Mouse (Mus musculus) hindbrain, postnatal 0 days (tissue): Measurements from ENCODE around the gene Gm5426. TPM values are rescaled to one million over a fixed set of nuclear protein-coding genes. Genes with fewer than 3 reads are reported as not detected.
A peak's percentile ranks its signal among the peaks of the same experiment; 100 is the strongest.

Source experiments
- ATAC-seq: fragments of 200-750 bp; cut with Nextera tagmentation; 2 replicates; pipeline ENCODE4 v1.8.0; 2017; ENCODE audit warnings: mild to moderate bottlenecking, moderate TSS enrichment, moderate library complexity
- DNase-seq: peaks from one replicate; pipeline ENCODE4 v3.0.0-alpha.2; 2015; ENCODE audit warnings: low spot score
- H3K27ac ChIP-seq: fragments of 300-500 bp; sonication (generic); 2 replicates; pipeline ENCODE4 v1.5.1; 2014; ENCODE audit warnings: mild to moderate bottlenecking
- H3K27me3 ChIP-seq: fragments of 300-500 bp; sonication (generic); 2 replicates; pipeline ENCODE4 v1.6.1; 2014; ENCODE audit warnings: low read length, mixed read lengths; ENCODE audit not compliant: insufficient read depth
- H3K36me3 ChIP-seq: fragments of 300-500 bp; sonication (generic); 2 replicates; pipeline ENCODE4 v1.6.1; 2014; ENCODE audit warnings: low read length, mixed read lengths; ENCODE audit not compliant: insufficient read depth
- H3K4me1 ChIP-seq: fragments of 300-500 bp; sonication (generic); 2 replicates; pipeline ENCODE4 v1.6.1; 2014; ENCODE audit warnings: antibody characterized with exemption, low read length, mixed read lengths; ENCODE audit not compliant: insufficient read depth
- H3K4me2 ChIP-seq: fragments of 300-500 bp; sonication (generic); 2 replicates; pipeline ENCODE4 v1.6.1; 2014; ENCODE audit warnings: low read depth, mild to moderate bottlenecking, low read length, moderate library complexity, mixed read lengths
- H3K4me3 ChIP-seq: fragments of 300-500 bp; sonication (generic); 2 replicates; pipeline ENCODE4 v1.5.1; 2014; ENCODE audit warnings: low read length
- H3K9ac ChIP-seq: fragments of 300-500 bp; sonication (generic); replicated peaks from 2 replicates; pipeline ENCODE4 v1.6.1; 2014; ENCODE audit warnings: mild to moderate bottlenecking, low read length, moderate library complexity, mixed read lengths
- H3K9me3 ChIP-seq: fragments of 300-500 bp; sonication (generic); 2 replicates; pipeline ENCODE4 v1.6.1; 2016; ENCODE audit warnings: low read length, mixed read lengths
- CTCF ChIP-seq: IDR thresholded peaks from 2 replicates; pipeline ENCODE4 v1.5.1; 2016; ENCODE audit warnings: antibody characterized with exemption, control low read depth, low read depth
- WGBS: fragments of 180-500 bp; shearing (Covaris S2); extraction: QIAGEN DNeasy Blood & Tissue Kit; methylation state at CpG from one replicate; pipeline ENCODE4 v1.1.7; 2014; 5-methylcytosine and 5-hydroxymethylcytosine counted together
- microRNA-seq, 2 experiments: library from miRNA; unstranded; fragments of <30 nt; microRNA quantifications; one replicate each; pipeline ENCODE4; 2016
- polyA plus RNA-seq: library from polyadenylated mRNA; unstranded; fragments of >200 nt; fragmentation: Nextera tagmentation; extraction: Ambion mirVana; gene quantifications from 2 replicates; pipeline ENCODE4 v1.2.1, GENCODE M21; 2015
- total RNA-seq: library from RNA; depleted of rRNA; stranded (reverse); fragments of >200 nt; gene quantifications from 2 replicates; pipeline ENCODE4 v1.2.3, GENCODE M21; 2014; rRNA removed

The Gm5426 gene
- total and polyA plus RNA-seq, 2 experiments from 2014 or later, result not detected

DNA sequence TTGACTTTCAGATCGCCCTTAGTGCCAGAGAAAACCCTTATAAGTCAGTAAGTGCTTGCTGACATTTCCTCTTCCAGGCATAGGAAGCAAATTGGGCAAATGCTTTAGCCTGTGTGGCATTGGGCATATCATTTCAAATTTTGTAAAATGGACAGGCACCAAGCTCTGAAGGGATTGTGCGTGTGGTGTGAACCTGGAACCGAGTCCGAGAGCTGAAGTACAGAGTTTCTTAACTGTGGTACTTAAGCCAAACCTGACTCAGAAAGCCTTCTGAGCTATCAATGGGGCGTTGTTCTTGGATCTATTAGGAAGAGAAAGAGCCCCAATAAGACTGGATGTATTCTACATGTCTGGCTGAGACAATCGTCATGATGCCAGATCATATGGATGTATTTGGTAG, 40.5 kb downstream of the Gm5426 start:
- no peaks in the 10 kb centered on the region for H3K9me3 ChIP-seq
- WGBS, result 94% methylated on average over 6 of the region's 6 CpGs
- ATAC-seq, result no peak
- H3K4me2 ChIP-seq, result no peak overlapping the region
- H3K4me3 ChIP-seq, result no peak overlapping the region
- H3K27ac ChIP-seq, result no peak overlapping the region
- no peak overlapping the region for H3K9ac ChIP-seq
- no peak for TF ChIP-seq CTCF
- H3K27me3 ChIP-seq, result no peaks in the 10 kb centered on the region
- H3K4me1 ChIP-seq, result no peaks in the 10 kb centered on the region
- no peaks in the 10 kb centered on the region for H3K36me3 ChIP-seq
- no peak for DNase-seq

DNA sequence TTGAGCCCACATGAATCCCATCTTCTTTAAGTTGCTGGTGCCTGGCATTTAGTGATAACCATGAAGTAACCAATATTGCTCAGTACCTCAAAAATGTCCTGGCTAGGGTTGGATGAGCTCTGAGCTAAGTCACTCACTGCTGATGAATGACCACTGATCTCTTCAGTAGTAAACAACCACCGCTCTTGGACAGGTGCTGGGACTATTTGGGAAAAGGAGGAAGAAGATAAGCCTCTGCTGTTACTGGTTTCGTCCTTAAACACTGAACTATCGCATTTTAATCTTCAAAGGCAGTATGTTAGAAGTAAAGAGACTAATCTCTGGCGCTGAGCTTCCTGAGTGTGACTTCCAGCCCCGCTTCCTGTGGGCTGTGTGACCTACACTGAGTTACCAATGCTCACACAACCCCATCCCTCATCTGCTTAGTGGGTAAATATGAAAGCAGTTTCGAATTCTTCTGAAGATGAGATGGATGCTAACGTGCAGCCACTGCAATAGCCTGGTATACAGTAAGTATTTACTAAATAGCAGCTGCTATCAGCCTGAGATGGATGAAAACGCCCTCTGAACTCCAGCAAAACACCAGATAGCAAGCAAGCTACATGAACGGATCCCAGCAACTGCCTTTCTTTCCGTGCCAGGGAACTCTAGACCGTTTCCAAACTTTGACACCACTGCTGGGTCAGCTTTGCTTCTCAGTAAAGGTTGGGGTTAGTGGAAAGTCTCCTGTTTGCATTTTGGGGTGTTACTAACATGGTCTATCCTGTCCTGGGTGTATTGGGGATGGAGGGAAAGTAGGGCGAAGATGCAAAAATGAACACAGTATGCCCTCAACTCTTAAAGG, 44.4 kb downstream of the Gm5426 start:
- TF ChIP-seq CTCF, result no peak
- Histone ChIP-seq H3K9ac (no peak overlapping the region), H3K4me3 (no peak overlapping the region), H3K9me3 (no peaks in the 10 kb centered on the region), H3K36me3 (no peaks in the 10 kb centered on the region), H3K27ac (no peak overlapping the region), H3K4me2 (no peak overlapping the region), H3K4me1 (no peaks in the 10 kb centered on the region), H3K27me3 (no peaks in the 10 kb centered on the region)
- ATAC-seq (no peak), DNase-seq (no peak)
- 87% methylated on average over 12 of the region's 12 CpGs for WGBS

GRCm38 (mm10) chr10:96181398-96181790, 45.0 kb downstream of the Gm5426 start:
- no peak for DNase-seq
- Histone ChIP-seq H3K4me3 (no peak overlapping the region), H3K4me2 (no peak overlapping the region), H3K9me3 (no peaks in the 10 kb centered on the region), H3K27me3 (no peaks in the 10 kb centered on the region), H3K27ac (no peak overlapping the region), H3K4me1 (no peaks in the 10 kb centered on the region), H3K9ac (no peak overlapping the region), H3K36me3 (no peaks in the 10 kb centered on the region)
- TF ChIP-seq CTCF, result no peak
- no peak for ATAC-seq
- WGBS, result 82% methylated on average over 5 of the region's 5 CpGs

DNA sequence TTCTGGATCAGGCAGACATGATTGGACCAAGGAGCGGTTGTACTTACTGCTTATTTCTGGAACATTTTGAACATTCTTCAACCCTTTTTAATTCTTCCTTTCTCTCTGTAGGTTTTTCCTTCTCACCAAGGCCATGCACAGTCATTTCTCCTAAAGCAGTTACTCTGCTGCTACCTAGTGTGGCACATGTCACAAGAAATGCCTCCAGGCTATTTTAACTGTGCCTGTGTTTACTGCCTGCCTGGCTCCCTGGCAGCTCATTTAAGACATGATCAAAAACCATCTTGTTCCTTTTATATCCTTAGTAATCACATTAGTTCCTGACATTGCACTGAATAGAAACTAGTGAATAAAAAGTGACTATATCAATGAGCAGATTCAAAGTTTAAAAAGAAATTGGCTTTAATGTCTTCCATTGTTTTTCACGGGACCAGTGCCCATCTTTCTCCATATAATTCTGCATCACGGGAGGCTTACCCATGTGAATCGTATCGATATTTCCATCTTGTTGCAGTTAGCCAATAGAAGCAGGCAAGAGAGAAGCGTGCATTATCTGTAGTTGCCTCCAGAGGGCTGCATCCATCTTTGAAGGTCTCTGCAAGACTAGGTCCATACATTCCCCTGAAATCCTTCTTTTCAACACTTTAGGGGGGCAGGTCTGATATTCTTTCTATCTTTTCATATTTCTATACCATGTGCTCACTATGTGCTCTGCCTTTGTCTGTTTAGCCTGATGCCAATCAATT, 45.7 kb downstream of the Gm5426 start:
- Histone ChIP-seq H3K9ac (no peak overlapping the region), H3K9me3 (no peaks in the 10 kb centered on the region), H3K4me3 (no peak overlapping the region), H3K27me3 (no peaks in the 10 kb centered on the region), H3K36me3 (no peaks in the 10 kb centered on the region), H3K27ac (no peak overlapping the region), H3K4me2 (no peak overlapping the region), H3K4me1 (no peaks in the 10 kb centered on the region)
- TF ChIP-seq CTCF, result peak; percentile 50
- WGBS, result 60% methylated on average over 6 of the region's 6 CpGs
- DNase-seq (peak; percentile 41), ATAC-seq (no peak)

- H3K4me3 ChIP-seq, result no peak overlapping the region
- WGBS, result 71% methylated on average over 2 of the region's 2 CpGs
- H3K27me3 ChIP-seq, result no peaks in the 10 kb centered on the region
- no peak overlapping the region for H3K4me2 ChIP-seq
- no peak overlapping the region for H3K27ac ChIP-seq
- no peaks in the 10 kb centered on the region for H3K4me1 ChIP-seq
- no peak for TF ChIP-seq CTCF
- DNase-seq (no peak), ATAC-seq (no peak)
- no peaks in the 10 kb centered on the region for H3K9me3 ChIP-seq
- no peak overlapping the region for H3K9ac ChIP-seq
- H3K36me3 ChIP-seq, result no peaks in the 10 kb centered on the region
These were observed 48.6 kb downstream of the Gm5426 start for GRCm38 (mm10) chr10:96185026-96185425.

- H3K9ac ChIP-seq, result no peak overlapping the region
- ATAC-seq (no peak), DNase-seq (no peak)
- TF ChIP-seq CTCF, result no peak
- no peaks in the 10 kb centered on the region for H3K9me3 ChIP-seq
- H3K4me2 ChIP-seq, result no peak overlapping the region
- no peak overlapping the region for H3K4me3 ChIP-seq
- no peaks in the 10 kb centered on the region for H3K27me3 ChIP-seq
- H3K4me1 ChIP-seq, result no peaks in the 10 kb centered on the region
- no peaks in the 10 kb centered on the region for H3K36me3 ChIP-seq
- no peak overlapping the region for H3K27ac ChIP-seq
- WGBS, result 83% methylated on average over 3 of the region's 3 CpGs
These were observed 49.2 kb downstream of the Gm5426 start for GRCm38 (mm10) chr10:96185601-96186000.

Small RNA genes lying within 50 kb of the gene (microRNA-seq; reads per million reads assigned to microRNA genes)
- 0 reads per million in 2 experiments for gene Gm22913

Other genes with a start within 250 kb of the Gm5426 start
- gene Eea1, start 196.0 kb upstream of the Gm5426 start, total RNA-seq, result 12.3 and 14.6 TPM in 2 replicates
- 27.3 and 27.5 TPM in 2 replicates for gene Eea1, start 196.0 kb upstream of the Gm5426 start, polyA plus RNA-seq